Mouse (Mus musculus) stomach, embryonic 14.5 days (tissue): ENCODE data around the gene Wnt5b. TPM values are rescaled to one million over a fixed set of nuclear protein-coding genes. Genes with fewer than 3 reads are reported as not detected.

Experiments used
- ATAC-seq: fragments of 200-750 bp; cut with Nextera tagmentation; 2 replicates; pipeline ENCODE4 v1.8.0; 2017; ENCODE audit warnings: low read depth, moderate TSS enrichment; ENCODE audit not compliant: insufficient number of reproducible peaks, insufficient read depth, low FRiP score
- H3K27ac ChIP-seq: fragments of 300-500 bp; sonication (generic); 2 replicates; pipeline ENCODE4 v1.5.1; 2014; ENCODE audit warnings: mild to moderate bottlenecking, low read length, moderate library complexity, mixed read lengths
- H3K27me3 ChIP-seq: fragments of 300-500 bp; sonication (generic); 2 replicates; pipeline ENCODE4 v1.6.1; 2014; ENCODE audit warnings: low read length, control low read depth, mixed read lengths; ENCODE audit not compliant: control insufficient read depth, insufficient read depth
- H3K36me3 ChIP-seq: fragments of 300-500 bp; sonication (generic); 2 replicates; pipeline ENCODE4 v1.6.1; 2014; ENCODE audit warnings: mild to moderate bottlenecking, control low read depth, low read length, moderate library complexity, mixed read lengths; ENCODE audit not compliant: control insufficient read depth, insufficient read depth
- H3K4me1 ChIP-seq: fragments of 300-500 bp; sonication (generic); 2 replicates; pipeline ENCODE4 v1.6.1; 2014; ENCODE audit warnings: low read length, control low read depth, mixed read lengths; ENCODE audit not compliant: control insufficient read depth, insufficient read depth
- H3K4me2 ChIP-seq: fragments of 300-500 bp; sonication (generic); replicated peaks from 2 replicates; pipeline ENCODE4 v1.6.1; 2014; ENCODE audit warnings: low read depth, low read length, control low read depth
- H3K4me3 ChIP-seq: fragments of 300-500 bp; sonication (generic); 2 replicates; pipeline ENCODE4 v1.5.1; 2014; ENCODE audit warnings: low read depth, low read length, control low read depth
- H3K9ac ChIP-seq: fragments of 300-500 bp; sonication (generic); replicated peaks from 2 replicates; pipeline ENCODE4 v1.6.1; 2014; ENCODE audit warnings: low read depth, mild to moderate bottlenecking, control low read depth, low read length, moderate library complexity, mixed read lengths
- H3K9me3 ChIP-seq: fragments of 300-500 bp; sonication (generic); 2 replicates; pipeline ENCODE4 v1.6.1; 2016; ENCODE audit warnings: low read depth, low read length, control low read depth; ENCODE audit not compliant: control insufficient read depth
- WGBS: fragments of 180-500 bp; shearing (Covaris S2); extraction: QIAGEN DNeasy Blood & Tissue Kit; methylation state at CpG from one replicate; pipeline ENCODE4 v1.1.7; 2014; 5-methylcytosine and 5-hydroxymethylcytosine counted together
- polyA plus RNA-seq: library from polyadenylated mRNA; unstranded; fragments of >200 nt; fragmentation: Nextera tagmentation; extraction: Ambion mirVana; gene quantifications from 2 replicates; pipeline ENCODE4 v1.2.1, GENCODE M21; 2014

The Wnt5b gene
- polyA plus RNA-seq, 1 experiment from 2014 or later = 11.6 TPM

DNA sequence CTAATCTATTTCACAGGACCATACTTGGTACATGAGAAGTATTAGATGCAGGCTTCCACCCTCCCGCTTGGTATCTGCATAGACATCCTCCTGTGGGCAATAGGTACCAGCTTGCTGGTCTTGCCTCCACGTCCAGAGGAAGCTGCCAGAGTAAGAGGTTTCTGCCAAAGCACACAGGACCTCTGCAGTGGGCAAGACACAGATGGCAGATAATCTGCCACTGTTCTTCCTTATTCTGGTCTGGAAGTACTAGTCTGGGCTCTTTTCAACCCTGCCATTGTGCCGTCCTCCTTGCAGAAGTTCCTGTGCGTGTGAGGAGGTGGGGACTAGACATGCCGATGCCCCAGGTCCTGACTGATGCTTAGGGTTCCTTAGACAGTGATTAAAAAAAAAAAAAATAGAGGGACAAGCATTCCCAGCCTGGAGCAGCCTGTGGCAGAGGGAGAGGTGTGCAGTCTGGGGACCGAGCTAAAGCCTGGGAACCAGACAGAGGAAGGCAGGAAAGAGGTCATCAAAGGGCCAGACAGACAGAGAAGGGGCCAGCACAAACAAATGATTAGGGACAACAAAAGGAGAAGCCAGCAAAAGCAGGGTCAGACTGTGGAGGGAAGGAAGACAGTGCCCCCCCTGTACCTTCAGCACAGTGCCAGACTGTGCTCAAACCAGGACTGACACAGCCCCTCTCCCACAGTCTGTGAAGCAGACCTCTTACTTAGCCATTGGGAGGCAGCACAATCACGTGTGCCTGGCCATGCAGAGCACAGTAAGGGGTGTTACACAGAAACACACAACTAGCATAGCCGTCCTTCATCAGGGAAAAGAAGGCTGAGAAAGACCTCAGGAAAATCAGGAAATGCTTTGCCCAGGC is 106.0 kb downstream of the Wnt5b start:
- ATAC-seq = no peak
- no peaks in the 10 kb centered on the region for H3K4me1 ChIP-seq
- H3K4me2 ChIP-seq = no peak overlapping the region
- no peaks in the 10 kb centered on the region for H3K27me3 ChIP-seq
- WGBS = 57% methylated on average over 8 of the region's 8 CpGs
- no peak overlapping the region for H3K4me3 ChIP-seq
- no peak overlapping the region for H3K9ac ChIP-seq
- peaks cover 3% of the 10 kb centered on the region; the same call in 1 of the 2 replicates for H3K36me3 ChIP-seq
- H3K27ac ChIP-seq = no peak overlapping the region
- no peaks in the 10 kb centered on the region for H3K9me3 ChIP-seq

GRCm38 (mm10) chr6:119434394-119434793 is 109.8 kb downstream of the Wnt5b start:
- H3K36me3 ChIP-seq = no peaks in the 10 kb centered on the region; the same call in 1 of the 2 replicates
- H3K4me1 ChIP-seq = no peaks in the 10 kb centered on the region
- ATAC-seq = no peak
- no peaks in the 10 kb centered on the region for H3K27me3 ChIP-seq
- no peak overlapping the region for H3K4me3 ChIP-seq
- 63% methylated on average over 4 of the region's 4 CpGs for WGBS
- H3K9me3 ChIP-seq = no peaks in the 10 kb centered on the region
- no peak overlapping the region for H3K27ac ChIP-seq
- no peak overlapping the region for H3K9ac ChIP-seq
- H3K4me2 ChIP-seq = no peak overlapping the region

DNA sequence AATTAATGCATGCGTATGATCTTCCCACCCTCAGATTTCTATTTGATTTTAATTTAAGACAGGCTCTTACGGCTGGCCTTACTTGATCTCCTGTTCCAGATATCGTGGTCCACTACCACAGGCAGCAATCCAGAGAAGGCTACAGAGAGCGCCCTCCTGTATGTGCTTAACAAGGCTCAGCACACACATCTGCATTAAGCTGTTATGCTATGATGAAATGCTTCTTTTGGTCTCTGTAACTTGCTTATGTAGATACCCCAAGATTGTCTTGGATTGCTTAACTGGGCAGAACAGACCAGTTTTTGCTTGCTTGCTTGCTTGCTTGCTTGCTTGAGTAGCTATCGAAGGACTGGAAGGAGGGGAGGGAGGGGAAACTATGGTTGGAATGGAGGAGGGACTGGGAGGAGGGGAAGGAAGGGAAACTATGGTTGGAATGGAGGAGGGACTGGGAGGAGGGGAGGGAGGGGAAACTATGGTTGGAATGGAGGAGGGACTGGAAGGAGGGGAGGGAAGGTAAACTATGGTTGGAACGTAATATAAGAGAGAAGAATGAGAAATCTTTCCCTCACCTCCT is 112.3 kb downstream of the Wnt5b start:
- H3K4me2 ChIP-seq = no peak overlapping the region
- H3K27ac ChIP-seq = no peak overlapping the region
- ATAC-seq = no peak
- no peaks in the 10 kb centered on the region; the same call in 1 of the 2 replicates for H3K36me3 ChIP-seq
- no peaks in the 10 kb centered on the region for H3K9me3 ChIP-seq
- no peaks in the 10 kb centered on the region for H3K27me3 ChIP-seq
- H3K4me1 ChIP-seq = no peaks in the 10 kb centered on the region
- 71% methylated on average over 6 of the region's 6 CpGs for WGBS
- no peak overlapping the region for H3K9ac ChIP-seq
- no peak overlapping the region for H3K4me3 ChIP-seq

- no peak overlapping the region for H3K4me2 ChIP-seq
- ATAC-seq = no peak; the same call in 1 of the 2 replicates
- 52% methylated on average over 2 of the region's 2 CpGs for WGBS
- no peak overlapping the region for H3K27ac ChIP-seq
- no peak overlapping the region for H3K9ac ChIP-seq
- H3K4me1 ChIP-seq = no peaks in the 10 kb centered on the region
- no peaks in the 10 kb centered on the region for H3K27me3 ChIP-seq
- H3K4me3 ChIP-seq = no peak overlapping the region
- H3K36me3 ChIP-seq = no peaks in the 10 kb centered on the region; the same call in 1 of the 2 replicates
- no peaks in the 10 kb centered on the region for H3K9me3 ChIP-seq
Observed at GRCm38 (mm10) chr6:119430508-119430907, 113.6 kb downstream of the Wnt5b start.

DNA sequence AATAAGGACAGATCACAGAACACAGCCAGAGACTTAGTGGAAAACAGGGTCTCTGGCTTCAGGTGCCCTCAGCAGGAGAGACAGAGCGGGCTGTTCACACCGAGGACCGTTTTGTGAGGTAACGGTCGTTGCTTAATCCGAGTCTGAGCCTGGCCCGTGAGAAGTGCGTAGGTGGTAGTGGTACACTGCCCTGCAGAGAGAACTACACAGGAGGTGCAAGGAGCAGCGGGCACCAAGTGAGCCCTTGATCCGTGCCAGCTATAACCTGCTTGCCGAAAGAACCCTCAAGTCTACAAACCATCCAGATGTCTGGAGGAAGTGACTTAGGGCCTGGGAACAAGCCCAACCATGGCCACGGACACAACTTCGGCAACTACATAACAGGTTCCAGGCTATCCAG is 114.8 kb downstream of the Wnt5b start:
- H3K27ac ChIP-seq = no peak overlapping the region
- no peak for ATAC-seq
- no peaks in the 10 kb centered on the region for H3K27me3 ChIP-seq
- H3K36me3 ChIP-seq = no peaks in the 10 kb centered on the region; the same call in 1 of the 2 replicates
- no peaks in the 10 kb centered on the region for H3K9me3 ChIP-seq
- no peak overlapping the region for H3K4me2 ChIP-seq
- 95% methylated on average over 13 of the region's 13 CpGs for WGBS
- H3K4me1 ChIP-seq = no peaks in the 10 kb centered on the region
- no peak overlapping the region for H3K4me3 ChIP-seq
- H3K9ac ChIP-seq = no peak overlapping the region

DNA sequence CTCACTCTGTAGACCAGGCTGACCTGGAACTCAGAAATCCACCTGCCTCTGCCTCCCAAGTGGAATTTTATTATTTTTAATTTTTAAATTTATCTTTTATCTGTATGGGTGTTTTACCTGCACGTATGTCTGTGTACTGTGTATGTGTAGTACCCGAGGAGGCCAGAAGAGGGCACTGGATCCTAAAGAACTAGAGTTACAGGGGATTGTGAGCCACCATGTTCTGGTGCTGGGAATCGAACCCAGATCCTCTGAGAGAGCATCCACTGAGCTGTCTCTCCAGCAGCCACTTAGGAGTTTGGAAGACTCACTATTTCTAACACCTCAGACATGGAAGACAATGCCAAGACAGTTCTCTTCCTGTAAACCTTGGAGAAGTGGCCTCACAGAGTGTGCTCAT is 115.5 kb downstream of the Wnt5b start:
- Histone ChIP-seq H3K9ac (no peak overlapping the region), H3K36me3 (no peaks in the 10 kb centered on the region; the same call in 1 of the 2 replicates), H3K27me3 (no peaks in the 10 kb centered on the region), H3K4me3 (no peak overlapping the region), H3K4me2 (no peak overlapping the region), H3K9me3 (no peaks in the 10 kb centered on the region), H3K27ac (no peak overlapping the region), H3K4me1 (no peaks in the 10 kb centered on the region)
- WGBS = 86% methylated on average over 3 of the region's 3 CpGs
- ATAC-seq = no peak

DNA sequence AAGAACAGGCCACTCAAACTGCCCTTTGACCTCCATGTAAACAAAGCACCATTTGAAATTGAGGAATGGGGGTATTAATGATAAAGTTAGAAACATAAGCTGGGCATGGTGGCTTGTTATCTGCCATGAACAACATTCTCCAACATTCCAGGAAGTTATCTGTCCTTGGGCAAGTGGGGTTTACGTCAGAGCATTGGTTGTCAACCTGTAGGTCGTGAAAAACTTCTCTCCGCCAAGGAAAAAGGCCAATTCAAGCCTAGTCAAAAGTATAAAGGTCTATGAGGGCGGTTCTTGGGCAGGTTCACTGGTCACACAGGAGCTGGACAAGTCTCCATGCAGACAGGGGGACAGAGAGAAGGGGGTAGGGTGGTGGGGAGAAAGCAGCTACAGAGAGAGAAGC is 123.1 kb downstream of the Wnt5b start:
- no peaks in the 10 kb centered on the region for H3K36me3 ChIP-seq
- WGBS = 75% methylated on average over 4 of the region's 4 CpGs
- no peak overlapping the region for H3K27ac ChIP-seq
- no peak overlapping the region for H3K9ac ChIP-seq
- H3K9me3 ChIP-seq = no peaks in the 10 kb centered on the region
- H3K4me2 ChIP-seq = no peak overlapping the region
- no peaks in the 10 kb centered on the region for H3K27me3 ChIP-seq
- H3K4me1 ChIP-seq = 0 out of 2 replicates have a peak, but pooled peaks cover 8% of the 10 kb centered on the region
- no peak for ATAC-seq
- H3K4me3 ChIP-seq = no peak overlapping the region

- 87% methylated on average over 5 of the region's 5 CpGs for WGBS
- H3K27ac ChIP-seq = no peak overlapping the region
Observed at GRCm38 (mm10) chr6:119420357-119420756, 123.8 kb downstream of the Wnt5b start.

More at GRCm38 (mm10) chr6:119420357-119420756, 123.8 kb downstream of the Wnt5b start:
- no peak overlapping the region for H3K4me2 ChIP-seq
- no peaks in the 10 kb centered on the region for H3K36me3 ChIP-seq
- H3K27me3 ChIP-seq = no peaks in the 10 kb centered on the region
- H3K9me3 ChIP-seq = no peaks in the 10 kb centered on the region
- 0 out of 2 replicates have a peak, but pooled peaks cover 8% of the 10 kb centered on the region for H3K4me1 ChIP-seq
- no peak overlapping the region for H3K4me3 ChIP-seq
- no peak overlapping the region for H3K9ac ChIP-seq
- no peak for ATAC-seq
